Mouse (Mus musculus) C2C12 (cell line): ENCODE results near the gene Olfr433.

ENCODE experiments used
- CEBPB ChIP-seq: IDR thresholded peaks from one replicate; pipeline ENCODE4 v1.6.1; 2011; ENCODE audit warnings: low read depth, mild to moderate bottlenecking, control low read depth, moderate library complexity
- CTCF ChIP-seq: IDR thresholded peaks from one replicate; pipeline ENCODE4 v1.5.1; 2011; ENCODE audit not compliant: control insufficient read depth, insufficient read depth, insufficient read length
- USF1 ChIP-seq: IDR thresholded peaks from one replicate; pipeline ENCODE4 v1.6.1; 2011; ENCODE audit warnings: low read depth, mild to moderate bottlenecking, control low read depth, moderate library complexity

- TF ChIP-seq CTCF (no peak), USF1 (no peak), CEBPB (no peak)
Observed at GRCm38 (mm10) chr1:174044431-174044830, 3.9 kb downstream of the Olfr433 start.
